Mouse (Mus musculus): Measurements from ENCODE around the gene Fcrl6. TPM values are rescaled to one million over a fixed set of nuclear protein-coding genes. Genes with fewer than 3 reads are reported as not detected.

Gene Fcrl6
- not detected for total RNA-seq (2023)

DNA sequence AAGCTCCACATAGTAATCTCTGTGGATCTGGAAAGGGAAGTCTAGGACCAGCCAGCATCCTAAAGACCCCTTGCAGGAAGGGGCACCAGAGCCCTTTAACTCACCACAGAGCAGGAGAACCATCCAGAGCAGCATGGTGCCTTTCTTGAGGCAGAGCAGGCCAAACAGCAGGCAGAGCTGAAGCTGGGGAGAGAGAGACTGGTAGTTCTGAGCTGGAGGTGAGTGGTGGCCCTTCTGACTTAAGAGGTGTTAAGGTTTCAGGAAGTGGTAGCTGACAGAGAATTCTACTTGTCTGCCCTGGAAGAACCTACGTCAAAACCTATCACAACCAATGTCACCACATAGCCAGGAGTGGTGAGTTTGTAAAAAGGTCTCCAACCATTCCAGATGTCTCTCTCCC, at the start of gene Fcrl6:
Fcrl6 (minus strand) TSS at position 226 of the 400 bp plus-strand sequence.

DNA sequence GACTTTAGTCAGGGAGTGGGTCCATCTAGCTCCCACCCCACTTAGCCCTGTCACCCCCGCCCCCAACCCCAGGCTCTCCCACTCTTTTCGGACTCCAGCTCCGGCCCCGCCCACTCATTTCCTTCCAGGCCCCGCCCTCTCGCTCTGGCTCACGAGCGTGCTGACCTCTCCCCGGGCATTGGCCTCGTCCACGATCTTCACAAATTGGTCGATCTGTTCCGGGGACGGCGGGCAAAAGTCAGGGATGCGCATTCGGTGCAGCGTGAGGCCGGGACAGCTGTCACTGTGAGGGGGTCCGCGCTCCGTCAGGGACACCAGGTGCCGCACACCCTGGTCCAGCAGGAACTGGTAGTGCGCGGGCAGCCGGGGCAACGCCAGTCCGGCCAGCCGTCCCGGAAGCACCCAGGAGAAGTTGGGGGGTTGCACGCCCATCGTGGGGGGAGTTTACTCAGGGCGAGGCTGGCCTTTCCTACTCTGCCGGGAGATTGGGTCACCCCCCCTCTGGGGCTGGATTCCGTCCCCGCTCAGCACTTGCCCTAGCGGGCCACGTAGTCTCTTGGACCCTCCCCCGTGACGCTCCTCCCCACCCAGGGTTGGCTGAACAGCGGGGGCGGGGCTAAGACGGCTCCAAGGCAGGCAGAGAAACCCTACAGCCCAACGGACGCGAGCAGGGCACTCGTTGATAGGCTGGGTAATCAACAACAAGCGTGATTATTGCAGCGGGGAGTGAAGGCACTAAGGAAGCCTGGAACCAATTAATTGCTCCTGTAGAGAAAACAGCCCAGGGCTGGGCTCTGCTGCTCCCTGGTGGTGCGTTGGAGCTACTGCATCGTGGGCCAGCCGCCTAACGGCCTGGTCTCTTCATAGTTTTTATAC, 30.3 kb upstream of the Fcrl6 start, which contains the start of gene Dusp23:
Dusp23 (minus strand) TSS at position 512 of the 876 bp plus-strand sequence.

DNA sequence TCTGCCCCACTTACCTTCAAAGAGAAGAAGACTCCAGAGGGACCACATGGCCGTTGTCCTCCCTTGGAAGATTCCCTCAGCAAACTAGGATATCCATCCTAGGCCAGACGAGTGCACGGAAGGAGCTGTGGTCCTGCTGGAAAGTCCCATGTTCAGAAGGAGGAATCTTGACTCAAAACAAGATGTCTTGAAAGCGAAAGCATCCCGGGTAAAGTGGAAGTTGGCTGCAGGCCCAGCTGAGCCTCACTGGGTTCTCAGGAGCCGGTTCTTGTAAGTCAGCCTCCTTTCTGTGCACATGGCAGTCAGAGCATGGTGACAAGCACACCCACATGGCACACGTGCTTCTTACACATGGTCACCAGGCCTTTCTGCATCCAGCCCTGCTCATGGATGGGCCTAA, 12.0 kb downstream of the Fcrl6 start, which contains the start of gene Slamf8:
Slamf8 (minus strand) TSS at position 184 of the 400 bp plus-strand sequence.

DNA sequence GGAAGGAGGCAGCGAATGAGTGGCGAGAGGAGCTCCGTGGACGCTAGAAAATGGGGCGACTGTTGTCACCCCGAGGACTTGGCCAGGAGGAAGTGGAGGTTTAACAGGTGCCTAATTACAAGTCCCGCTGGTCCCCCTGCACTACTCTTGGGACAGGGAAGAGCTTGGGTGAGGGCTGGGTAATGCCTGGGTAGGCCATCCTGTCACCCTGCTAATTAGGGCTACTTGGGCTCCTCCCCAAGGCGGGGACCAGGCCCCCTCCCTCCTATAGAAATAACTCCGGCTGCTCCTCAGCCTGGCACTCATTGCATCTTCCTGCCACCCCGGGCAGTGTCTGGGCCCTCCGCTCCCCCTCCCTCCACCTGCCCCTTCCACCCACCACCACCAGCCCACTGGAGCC, 46.7 kb downstream of the Fcrl6 start, which contains the start of gene Vsig8:
Vsig8 (plus strand) TSS at position 301 of the 400 bp plus-strand sequence.

Other genes starting within 250 kb of the Fcrl6 start
- gene Pigm, start 226.0 kb downstream of the Fcrl6 start, total RNA-seq (2023), result 10 to 100 TPM; 17.6 to 18.1 TPM
- gene Slamf9, start 127.2 kb downstream of the Fcrl6 start, total RNA-seq (2023), result 1 to 10 TPM; 5.1 to 7.0 TPM
- 1 to 10 TPM; 3.1 to 5.5 TPM for gene Igsf9, start 120.8 kb downstream of the Fcrl6 start, total RNA-seq (2023)
- 100 to 1,000 TPM; 352 to 361 TPM for gene Tagln2, start 102.5 kb downstream of the Fcrl6 start, total RNA-seq (2023)
- gene Cfap45, start 81.8 kb downstream of the Fcrl6 start, total RNA-seq (2023), result 1 to 10 TPM; 1.9 to 4.0 TPM
- gene Vsig8, start 46.6 kb downstream of the Fcrl6 start, total RNA-seq (2023), result not detected
- 10 to 100 TPM; 79.3 to 94.8 TPM for gene Slamf8, start 12.0 kb downstream of the Fcrl6 start, total RNA-seq (2023)
- 1 to 10 TPM; 2.8 to 3.6 TPM for gene Dusp23, start 30.4 kb upstream of the Fcrl6 start, total RNA-seq (2023)
- gene Crp, start 95.5 kb upstream of the Fcrl6 start, total RNA-seq (2023), result not detected